Mouse (Mus musculus) megakaryocyte, embryonic 14.5 days (primary cell): ENCODE data around the gene 1700109H08Rik.

ENCODE experiments used
- FLI1 ChIP-seq: IDR thresholded peaks from 2 replicates; pipeline ENCODE4 v1.6.1; 2012; ENCODE audit warnings: low read length, inconsistent platforms, mixed read lengths
- GATA1 ChIP-seq: IDR thresholded peaks from 3 replicates; pipeline ENCODE4 v1.6.1; 2012; ENCODE audit warnings: mixed read lengths, low read length, inconsistent platforms, borderline replicate concordance

GRCm38 (mm10) chr5:3620486-3620885 is 49.1 kb downstream of the 1700109H08Rik start:
- TF ChIP-seq GATA1 (no peak), FLI1 (no peak)
